Mouse (Mus musculus) bone marrow, adult 2 months (tissue): ENCODE data around the gene Dusp16.

ENCODE experiments used
- CTCF ChIP-seq: fragments of 200-500 bp; IDR thresholded peaks from 2 replicates; pipeline ENCODE4 v1.5.1; 2011; ENCODE audit warnings: low read length, control low read depth; ENCODE audit not compliant: control insufficient read depth, insufficient read depth
- POLR2A ChIP-seq: fragments of 200-500 bp; IDR thresholded peaks from 2 replicates; pipeline ENCODE4 v1.6.1; 2011; ENCODE audit warnings: low read depth, mild to moderate bottlenecking, control low read depth, low read length, borderline replicate concordance; ENCODE audit not compliant: control insufficient read depth

DNA sequence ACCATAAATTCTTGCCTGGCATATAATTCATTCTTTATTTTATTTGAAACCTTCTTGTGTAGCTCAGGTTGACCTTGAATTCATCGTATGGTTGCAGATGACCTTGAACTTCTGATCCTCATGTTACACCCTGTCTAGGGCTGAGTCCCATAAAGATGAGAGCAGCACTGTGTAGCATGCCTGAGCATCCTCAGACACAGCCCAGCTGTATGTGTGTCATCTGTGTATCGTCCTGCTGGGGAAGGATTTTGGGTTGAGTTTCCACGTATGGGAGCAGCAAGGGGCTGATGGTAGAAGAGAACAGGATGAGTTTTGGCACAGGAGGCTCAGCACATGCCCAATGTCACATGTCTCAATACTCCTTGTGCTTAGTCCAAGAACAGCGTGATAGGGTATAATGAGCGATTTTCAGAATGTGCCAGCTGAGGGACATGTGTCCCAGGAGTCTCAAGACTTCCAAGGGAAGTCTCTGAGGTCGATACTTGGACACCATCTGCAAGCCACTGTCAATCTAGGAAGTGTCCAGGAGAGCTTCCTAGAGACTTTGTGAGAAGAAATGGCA is 108.0 kb downstream of the Dusp16 start:
- no peak for TF ChIP-seq CTCF
- no peak for TF ChIP-seq POLR2A
